Mouse (Mus musculus): ENCODE measurements around the gene Raf1.

Raf1 gene

DNA sequence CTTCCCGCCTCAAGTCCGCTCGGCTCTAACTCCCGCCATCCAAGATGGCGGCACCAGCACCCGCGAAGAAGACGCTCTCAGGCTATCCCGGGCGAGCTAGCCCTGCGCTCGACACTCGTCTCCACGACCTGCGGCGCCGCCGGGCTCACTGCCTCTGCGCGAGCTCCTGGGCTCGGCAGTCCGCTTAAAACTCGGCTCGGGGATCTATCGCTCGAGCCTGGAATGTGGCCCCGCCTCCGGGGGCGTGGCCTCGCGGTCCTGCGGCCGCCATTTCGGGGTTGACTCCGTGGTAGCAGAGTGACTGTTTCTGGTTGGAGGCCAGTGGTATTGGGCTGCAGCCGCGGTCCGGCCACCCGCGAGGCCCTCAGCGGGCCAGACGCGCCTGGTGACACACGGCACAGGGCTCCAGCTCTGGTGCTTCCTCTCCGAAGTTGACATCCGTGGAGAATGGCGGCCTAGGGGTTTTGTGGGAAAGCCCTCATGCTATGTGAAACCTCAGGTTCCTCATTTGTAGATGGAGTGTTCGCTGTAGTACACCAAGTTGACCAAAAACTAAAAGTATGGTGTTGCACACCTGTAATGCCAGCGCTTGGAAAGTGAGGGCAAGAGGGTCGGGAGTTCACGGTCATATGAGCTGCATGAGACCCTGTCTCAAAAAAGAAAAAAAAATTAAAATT is at the start of gene Raf1:
Gene Raf1, minus strand, starts transcription at position 184 of the 677 bp plus-strand sequence.
- peak; percentile 99 for DNase-seq

DNA sequence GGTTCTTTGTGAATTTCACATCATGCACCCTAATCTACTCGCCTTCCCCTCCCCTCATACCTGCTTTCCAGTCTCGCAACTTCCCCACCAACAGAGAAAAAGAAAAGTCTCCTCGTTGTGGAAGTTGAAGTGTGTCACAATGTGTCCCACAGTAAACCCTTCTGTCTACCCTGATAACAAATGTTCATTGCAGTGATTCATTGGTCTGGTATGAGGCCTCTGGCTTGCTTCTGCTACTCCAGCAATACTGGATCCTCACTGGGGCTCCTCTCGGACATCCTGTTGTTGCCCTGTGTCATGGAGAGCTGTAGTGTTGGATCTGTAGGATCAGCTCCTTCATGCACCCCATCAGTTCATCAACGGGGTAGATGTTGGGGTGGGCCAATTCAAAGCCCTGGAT is 45.8 kb upstream of the Raf1 start:
- DNase-seq = no peak

DNA sequence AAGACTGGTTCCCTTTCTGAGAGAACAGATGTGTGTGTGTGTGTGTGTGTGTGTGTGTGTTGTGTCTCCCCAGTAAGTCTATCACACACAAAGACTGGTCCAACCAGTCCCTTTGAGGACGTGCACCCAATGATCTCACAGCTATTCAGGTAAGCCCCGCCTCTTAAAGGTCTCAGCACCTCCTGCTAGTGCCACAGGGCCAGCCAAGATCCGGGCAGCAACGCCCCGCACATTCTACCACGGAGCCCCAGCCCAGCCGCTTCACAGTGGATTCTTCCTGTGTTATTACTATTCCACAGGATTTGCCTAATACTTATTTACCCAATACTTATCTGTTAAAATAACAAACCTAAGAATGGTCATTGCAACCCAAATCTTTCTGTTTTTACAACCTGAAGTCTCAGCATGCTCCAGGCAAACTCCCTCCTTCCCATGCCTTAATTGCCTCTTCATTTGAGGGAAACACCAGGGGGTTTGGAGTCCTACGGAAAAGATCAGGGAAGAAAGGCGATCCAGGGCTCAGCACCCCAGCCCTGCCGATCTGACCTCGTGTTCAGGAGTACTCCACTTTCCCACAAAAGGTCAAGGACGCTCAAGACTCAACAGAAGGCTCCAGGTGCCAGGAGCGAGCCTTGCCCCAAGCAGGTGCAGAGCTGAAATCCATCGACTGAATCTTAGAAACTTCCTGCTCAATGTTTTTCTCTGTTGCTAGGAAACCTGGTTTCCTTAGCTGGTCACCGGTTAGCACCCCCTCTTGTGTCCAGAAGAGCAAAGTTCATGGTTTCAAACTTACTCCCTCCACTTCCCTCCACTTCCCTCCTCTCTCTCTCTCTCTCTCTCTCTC is 41.5 kb upstream of the Raf1 start:
- peak; percentile 68 for DNase-seq

GRCm38 (mm10) chr6:115717101-115717652 is 40.7 kb upstream of the Raf1 start:
- no peak for DNase-seq

DNA sequence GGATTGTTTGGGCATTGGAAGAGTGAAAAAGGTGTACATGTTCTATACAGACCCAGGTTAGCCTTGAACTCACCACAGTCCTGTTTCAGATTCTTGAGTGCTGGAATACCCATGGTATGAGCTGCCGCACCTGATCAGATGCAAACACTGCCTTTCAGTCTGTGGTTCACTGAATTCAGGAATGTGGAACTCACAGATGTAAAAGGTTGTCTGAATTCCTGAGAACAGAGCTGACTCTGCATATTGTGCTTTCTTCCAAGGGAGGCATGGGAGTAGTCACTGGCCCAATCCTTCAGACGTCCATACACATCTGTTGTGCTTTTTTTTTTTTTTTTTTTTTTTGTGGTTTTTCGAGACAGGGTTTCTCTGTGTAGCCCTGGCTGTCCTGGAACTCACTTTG is 34.8 kb upstream of the Raf1 start:
- no peak for DNase-seq

DNA sequence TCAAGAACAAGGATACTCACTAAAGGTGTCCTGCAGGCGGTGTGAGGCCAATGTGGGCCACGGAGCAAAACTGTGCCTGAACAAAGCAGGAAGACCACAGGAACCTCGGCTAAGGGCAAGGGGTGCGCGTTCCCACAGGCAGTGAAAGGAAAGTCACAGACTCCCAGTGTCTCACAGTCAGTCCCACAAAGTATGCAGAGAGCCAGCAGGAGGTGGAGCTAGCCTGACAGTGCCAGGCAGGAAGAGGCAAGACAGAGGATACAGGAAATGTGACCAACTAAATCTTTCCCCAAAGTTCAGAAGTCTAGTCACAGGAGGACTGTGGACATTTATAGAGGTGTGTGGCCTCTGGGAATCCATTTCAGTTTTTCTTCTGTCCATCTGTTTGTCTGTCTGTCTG is 26.5 kb upstream of the Raf1 start:
- no peak for DNase-seq

- DNase-seq = peak; percentile 30
Observed at GRCm38 (mm10) chr6:115701302-115701701, 24.9 kb upstream of the Raf1 start.

DNA sequence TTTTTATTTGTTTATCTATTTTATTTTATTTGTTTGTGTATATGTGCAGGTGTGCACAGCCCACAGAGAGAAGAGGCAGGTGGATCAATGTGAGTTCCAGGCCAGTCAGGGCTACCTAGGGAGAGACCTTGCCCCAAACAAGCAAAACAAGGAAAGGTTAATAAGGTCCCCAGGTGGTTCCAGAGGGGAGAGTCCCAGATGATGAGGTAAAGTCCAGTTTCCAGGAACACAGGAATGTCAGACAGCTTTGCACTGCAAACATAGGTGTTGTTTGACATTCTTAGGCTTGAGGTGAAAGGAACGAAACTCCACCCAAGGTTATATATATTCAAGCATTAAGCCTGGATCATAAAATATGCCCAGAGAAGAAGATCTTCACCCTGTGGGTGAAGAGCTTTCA is 24.3 kb upstream of the Raf1 start:
- DNase-seq = no peak

DNA sequence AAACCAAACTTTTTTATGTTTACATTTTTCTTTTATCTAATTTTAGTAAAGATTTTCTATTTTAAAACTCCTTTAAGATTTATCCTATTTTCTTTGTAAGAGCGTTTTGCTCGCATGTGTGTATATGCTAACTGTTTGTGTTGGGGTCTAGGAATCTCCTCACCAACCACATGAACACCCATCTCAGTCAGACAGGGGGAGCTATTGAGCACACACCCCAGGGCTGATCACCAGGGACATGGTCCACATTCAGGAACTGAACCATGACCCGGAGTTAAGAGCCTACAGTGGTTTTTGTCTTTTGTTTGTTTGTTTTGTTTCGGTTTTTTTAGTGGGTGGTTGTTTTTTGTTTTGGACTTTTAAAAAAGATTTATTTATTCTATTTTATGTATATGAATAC is 22.3 kb upstream of the Raf1 start:
- DNase-seq = no peak

DNA sequence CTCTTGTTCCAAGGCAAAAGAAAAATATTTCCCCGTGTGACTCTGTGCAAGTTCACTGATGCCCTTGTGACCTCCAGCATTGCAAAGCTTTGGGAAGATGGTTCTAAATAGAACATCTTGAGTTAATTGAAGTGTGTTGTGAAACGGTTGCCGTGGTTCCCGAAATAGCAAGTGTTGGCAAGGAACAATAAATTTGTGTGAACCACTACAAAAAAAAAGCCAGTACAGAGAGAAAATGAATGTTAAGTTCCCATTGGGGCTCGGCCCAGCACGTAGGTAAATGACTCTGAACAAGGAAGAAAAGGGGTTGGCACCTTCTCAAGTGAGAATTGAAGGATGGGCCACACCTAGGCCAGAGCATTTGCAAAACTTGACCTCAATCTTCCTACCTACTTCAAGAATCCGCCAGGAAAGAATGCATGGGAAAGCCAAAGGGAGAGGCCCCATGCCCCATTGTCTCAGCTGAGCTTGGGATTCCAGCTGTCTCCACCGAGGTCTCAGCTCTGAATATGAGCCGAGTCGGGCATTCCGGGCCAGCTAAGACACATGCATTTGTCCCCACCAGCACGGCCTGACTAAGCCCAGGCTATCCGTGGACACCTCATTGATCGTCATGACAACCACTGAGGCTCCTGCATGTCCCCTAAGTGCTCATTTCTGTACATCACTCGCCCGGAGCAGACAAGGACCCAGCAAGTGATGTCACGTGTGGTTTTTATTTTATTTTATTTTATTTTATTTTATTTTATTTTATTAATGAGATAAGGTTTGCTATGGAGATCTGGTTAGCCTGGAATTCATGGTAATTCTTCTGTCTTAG is 21.5 kb upstream of the Raf1 start:
- no peak for DNase-seq

GRCm38 (mm10) chr6:115696707-115697215 is 20.3 kb upstream of the Raf1 start:
- no peak for DNase-seq

DNA sequence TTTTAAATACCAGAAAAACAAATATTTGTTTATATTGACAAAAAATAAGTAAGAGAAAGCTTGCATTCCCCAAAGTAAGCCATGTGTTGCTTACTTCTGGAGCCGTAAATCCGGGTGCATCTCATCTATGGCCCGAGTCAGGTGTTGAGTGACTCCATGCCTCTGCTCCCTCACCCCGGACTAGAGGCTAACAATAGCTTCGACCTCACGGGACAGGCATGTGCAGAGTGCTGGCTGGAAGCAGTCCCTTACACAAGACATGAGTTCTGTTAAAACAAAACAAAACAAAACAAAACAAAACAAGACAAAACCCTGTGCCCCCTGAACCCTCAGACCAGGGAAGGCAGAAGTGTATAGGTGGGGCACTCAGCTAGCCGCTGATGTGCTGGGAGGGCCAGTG is 18.7 kb upstream of the Raf1 start:
- DNase-seq = no peak

GRCm38 (mm10) chr6:115694441-115694842 is 18.0 kb upstream of the Raf1 start:
- no peak for DNase-seq

GRCm38 (mm10) chr6:115692963-115693730 is 16.7 kb upstream of the Raf1 start:
- DNase-seq = peak; percentile 38

DNA sequence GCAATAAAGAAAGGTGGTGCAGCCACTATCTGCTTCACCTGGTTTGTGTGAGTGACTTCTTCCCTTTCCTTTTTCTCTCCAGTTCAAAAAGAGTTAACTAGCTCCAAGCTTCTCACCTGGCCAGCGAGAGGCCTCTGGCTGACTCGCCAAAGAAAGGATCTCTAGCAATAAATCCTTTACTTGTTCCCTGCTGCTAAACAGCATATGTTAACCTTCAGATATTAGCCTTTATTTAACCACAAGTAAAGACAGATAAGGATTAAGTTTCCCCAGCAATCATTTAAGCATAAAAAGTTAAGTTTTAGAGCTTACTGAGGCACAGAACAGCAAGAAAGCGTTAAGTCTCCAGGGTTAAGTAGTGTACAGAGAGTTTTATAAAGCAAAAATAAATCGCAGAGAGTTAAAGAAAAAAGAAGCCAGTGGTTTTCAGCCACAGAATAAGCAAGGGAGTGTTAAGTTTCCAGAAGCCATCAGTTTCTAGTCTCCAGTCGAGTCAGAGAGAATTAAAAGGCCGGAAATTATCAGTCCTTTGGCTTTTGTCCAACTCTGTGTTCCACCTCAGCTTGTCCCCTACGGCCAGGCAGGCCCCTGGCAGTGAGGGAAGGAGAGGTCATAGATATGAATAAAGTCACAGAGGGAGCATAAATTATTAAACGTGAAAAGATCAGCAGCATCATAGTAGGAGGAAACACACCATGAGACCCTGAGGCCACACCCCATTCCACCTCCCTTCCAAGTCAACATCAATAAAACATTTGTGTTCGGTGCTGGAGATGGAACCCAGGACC is 15.9 kb upstream of the Raf1 start:
- no peak for DNase-seq

GRCm38 (mm10) chr6:115690105-115690504 is 13.7 kb upstream of the Raf1 start:
- DNase-seq = no peak

- no peak for DNase-seq
Observed at GRCm38 (mm10) chr6:115688589-115688988, 12.2 kb upstream of the Raf1 start.

DNA sequence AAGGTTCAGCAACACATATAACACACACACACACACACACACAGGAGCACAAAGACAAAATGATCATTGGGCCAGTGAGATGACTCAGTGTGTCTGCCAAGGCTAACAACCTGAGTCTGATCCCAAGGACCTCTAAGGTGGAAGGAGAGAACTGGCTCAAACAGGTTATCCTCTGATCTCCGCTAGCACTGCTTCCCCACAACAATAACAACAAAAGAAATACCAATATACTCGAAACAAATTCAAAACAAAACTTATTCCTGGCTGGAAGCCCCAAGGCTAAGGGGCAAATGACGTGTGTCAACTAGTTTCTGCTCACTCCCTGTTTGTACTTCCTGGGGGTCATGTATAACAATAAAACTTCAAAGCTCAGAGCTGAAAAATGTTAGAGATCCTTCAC is 11.3 kb upstream of the Raf1 start:
- no peak for DNase-seq

DNA sequence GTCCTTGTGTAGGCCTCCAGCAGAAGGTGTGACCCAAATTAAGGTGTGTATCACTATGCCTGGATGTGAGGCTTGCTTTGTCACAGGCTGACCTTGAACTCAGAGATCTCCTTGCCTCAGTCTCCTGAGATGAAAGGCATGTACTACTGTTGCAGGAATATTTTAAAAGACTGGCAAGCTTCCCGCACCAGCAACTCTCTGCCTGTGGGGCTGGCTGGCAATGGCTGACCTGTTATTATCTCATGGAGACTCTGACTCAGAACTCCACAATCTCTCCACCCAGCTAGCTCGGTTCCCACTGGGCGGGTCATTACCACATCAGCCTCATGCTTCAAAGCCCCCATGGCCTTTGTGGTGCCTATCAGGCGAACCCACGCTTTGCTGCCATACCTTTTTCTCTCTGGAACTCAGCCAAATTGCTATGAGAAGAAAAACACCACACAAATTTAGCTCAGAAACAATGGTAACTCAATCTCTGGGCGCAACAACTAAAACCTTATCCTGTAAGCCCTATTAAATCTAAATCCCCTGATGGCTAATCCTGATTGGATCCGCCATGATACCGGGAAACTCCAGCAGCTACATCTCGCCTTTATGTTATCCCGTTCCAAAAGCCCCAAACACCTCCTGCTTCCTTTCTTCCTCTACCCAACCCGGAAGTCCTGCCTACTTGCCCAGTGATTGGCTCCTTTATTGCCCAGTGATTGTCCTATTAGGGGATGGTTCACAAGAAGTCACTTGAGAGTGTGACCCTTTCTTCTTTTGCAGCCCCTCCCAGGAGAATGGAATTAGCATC is 8.6 kb upstream of the Raf1 start:
- DNase-seq = peak; percentile 65

GRCm38 (mm10) chr6:115684271-115684670 is 7.8 kb upstream of the Raf1 start:
- DNase-seq = no peak
